Mouse (Mus musculus) midbrain, embryonic 11.5 days (tissue): ENCODE results near the gene Cnksr1. TPM values are rescaled to one million over a fixed set of nuclear protein-coding genes. Genes with fewer than 3 reads are reported as not detected.

Source experiments
- ATAC-seq: fragments of 200-750 bp; cut with Nextera tagmentation; 2 replicates; pipeline ENCODE4 v1.8.0; 2017; ENCODE audit warnings: moderate TSS enrichment, moderate library complexity; ENCODE audit not compliant: low FRiP score
- DNase-seq: peaks from one replicate; pipeline ENCODE4 v3.0.0; 2015; ENCODE audit warnings: low spot score; ENCODE audit errors: missing footprints
- H3K27ac ChIP-seq: fragments of 300-500 bp; sonication (generic); 2 replicates; pipeline ENCODE4 v1.5.1; 2014; ENCODE audit warnings: low read depth, low read length
- H3K27me3 ChIP-seq: fragments of 300-500 bp; sonication (generic); 2 replicates; pipeline ENCODE4 v1.6.1; 2014; ENCODE audit warnings: mild to moderate bottlenecking, low read length, moderate library complexity, mixed read lengths; ENCODE audit not compliant: control insufficient read depth, insufficient read depth
- H3K36me3 ChIP-seq: fragments of 300-500 bp; sonication (generic); 2 replicates; pipeline ENCODE4 v1.6.1; 2014; ENCODE audit warnings: mild to moderate bottlenecking, low read length, moderate library complexity, mixed read lengths; ENCODE audit not compliant: control insufficient read depth, insufficient read depth
- H3K4me1 ChIP-seq: fragments of 300-500 bp; sonication (generic); 2 replicates; pipeline ENCODE4 v1.6.1; 2014; ENCODE audit warnings: low read length; ENCODE audit not compliant: control insufficient read depth, insufficient read depth
- H3K4me2 ChIP-seq: fragments of 300-500 bp; sonication (generic); 2 replicates; pipeline ENCODE4 v1.6.1; 2014; ENCODE audit warnings: mild to moderate bottlenecking, moderate library complexity
- H3K4me3 ChIP-seq: fragments of 300-500 bp; sonication (generic); 2 replicates; pipeline ENCODE4 v1.5.1; 2014; ENCODE audit warnings: low read depth, low read length
- H3K9ac ChIP-seq: fragments of 300-500 bp; sonication (generic); 2 replicates; pipeline ENCODE4 v1.6.1; 2014; ENCODE audit warnings: low read length
- H3K9me3 ChIP-seq: fragments of 300-500 bp; sonication (generic); 2 replicates; pipeline ENCODE4 v1.6.1; 2016; ENCODE audit warnings: low read length; ENCODE audit not compliant: control insufficient read depth
- WGBS: fragments of 180-500 bp; shearing (Covaris S2); extraction: QIAGEN DNeasy Blood & Tissue Kit; methylation state at CpG from one replicate; pipeline ENCODE4 v1.1.7; 2014; 5-methylcytosine and 5-hydroxymethylcytosine counted together
- polyA plus RNA-seq: library from polyadenylated mRNA; unstranded; fragments of >200 nt; fragmentation: Nextera tagmentation; extraction: Ambion mirVana; gene quantifications from 2 replicates; pipeline ENCODE4 v1.2.1, GENCODE M21; 2014

The Cnksr1 gene
- polyA plus RNA-seq, 1 experiment from 2014 or later: 0.05 TPM

DNA sequence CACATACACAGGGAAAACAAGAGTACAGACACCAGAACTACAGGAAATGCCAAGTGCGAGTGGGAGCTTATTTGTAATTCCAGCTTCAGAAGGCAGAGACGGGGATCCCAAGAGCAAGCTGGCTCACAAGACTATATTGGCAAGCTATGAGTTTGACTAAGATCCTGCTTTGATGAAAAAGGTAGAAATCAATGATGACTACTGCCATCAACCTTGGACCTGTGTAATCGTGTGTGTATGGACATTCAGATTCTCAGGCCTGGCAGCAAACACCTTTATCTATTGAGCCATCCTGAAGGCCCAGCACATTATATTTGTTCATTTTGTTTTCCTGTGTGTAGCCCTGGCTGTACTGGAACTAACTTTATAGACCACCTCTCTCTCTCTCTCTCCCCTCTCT, 54.5 kb downstream of the Cnksr1 start:
- H3K9ac ChIP-seq: no peak overlapping the region
- WGBS: 87% methylated on average over 3 of the region's 3 CpGs
- peaks cover 6% of the 10 kb centered on the region; the same call in 1 of the 2 replicates for H3K4me1 ChIP-seq
- H3K27ac ChIP-seq: no peak overlapping the region
- DNase-seq (no peak), ATAC-seq (no peak)
- H3K4me3 ChIP-seq: no peak overlapping the region
- no peaks in the 10 kb centered on the region for H3K27me3 ChIP-seq
- H3K4me2 ChIP-seq: no peak overlapping the region
- H3K36me3 ChIP-seq: no peaks in the 10 kb centered on the region
- no peaks in the 10 kb centered on the region for H3K9me3 ChIP-seq

DNA sequence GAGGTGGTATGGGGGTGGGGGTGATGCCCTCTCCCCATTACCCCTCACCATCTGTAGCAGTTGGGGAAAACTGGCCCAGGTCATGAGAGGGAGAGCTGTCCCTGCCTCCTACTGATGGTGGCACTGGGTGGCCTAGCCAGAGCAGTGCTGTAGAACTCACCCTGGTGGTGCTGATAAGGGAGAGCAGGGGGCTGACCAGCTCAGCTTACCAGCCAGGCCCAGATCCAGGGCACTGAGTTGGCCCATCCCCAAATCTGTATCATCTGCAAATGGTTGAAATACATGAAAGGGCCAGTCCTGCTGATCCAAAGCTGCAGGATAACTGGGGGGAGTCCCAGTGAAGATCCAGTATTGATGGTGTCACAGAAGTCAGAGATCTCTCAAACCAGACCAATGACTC, 56.4 kb downstream of the Cnksr1 start:
- DNase-seq (no peak), ATAC-seq (no peak)
- no peak overlapping the region for H3K27ac ChIP-seq
- H3K9ac ChIP-seq: no peak overlapping the region
- H3K36me3 ChIP-seq: no peaks in the 10 kb centered on the region
- H3K4me3 ChIP-seq: no peak overlapping the region
- no peaks in the 10 kb centered on the region for H3K9me3 ChIP-seq
- H3K4me2 ChIP-seq: no peak overlapping the region
- H3K4me1 ChIP-seq: peaks cover 6% of the 10 kb centered on the region; the same call in 1 of the 2 replicates
- H3K27me3 ChIP-seq: no peaks in the 10 kb centered on the region

DNA sequence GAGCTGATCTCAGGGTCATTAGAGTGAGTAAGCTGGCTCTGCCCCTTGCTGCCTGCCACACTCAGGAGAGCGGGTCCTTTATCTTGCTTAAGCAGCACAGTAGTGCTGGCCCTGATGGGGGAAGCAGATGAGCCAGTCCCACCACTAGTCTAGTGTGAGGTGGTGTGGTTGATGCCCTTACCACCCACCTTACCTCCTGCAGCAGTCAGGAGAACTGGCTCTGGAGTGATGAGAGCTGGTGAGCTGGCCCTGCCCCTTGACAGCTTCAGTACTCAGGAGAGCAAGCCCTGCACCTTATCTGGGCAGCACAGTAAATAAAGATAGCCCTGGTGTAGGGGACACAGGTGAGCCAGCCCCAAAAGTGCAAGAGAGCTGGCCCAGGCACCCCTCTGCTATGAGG, 57.1 kb downstream of the Cnksr1 start:
- Histone ChIP-seq H3K4me3 (no peak overlapping the region), H3K4me2 (no peak overlapping the region), H3K4me1 (peaks cover 6% of the 10 kb centered on the region; the same call in 1 of the 2 replicates), H3K36me3 (no peaks in the 10 kb centered on the region), H3K9ac (no peak overlapping the region), H3K27me3 (no peaks in the 10 kb centered on the region), H3K27ac (no peak overlapping the region), H3K9me3 (no peaks in the 10 kb centered on the region)
- DNase-seq: no peak
- 100% methylated on average over 1 of the region's 1 CpGs for WGBS
- no peak for ATAC-seq

Other genes starting within 250 kb of the Cnksr1 start
- gene Dhdds, start 237.5 kb downstream of the Cnksr1 start, polyA plus RNA-seq: 38.9 and 42.4 TPM in 2 replicates
- gene Lin28a, start 219.6 kb downstream of the Cnksr1 start, polyA plus RNA-seq: 4.7 and 5.6 TPM in 2 replicates
- gene Zfp683, start 184.6 kb downstream of the Cnksr1 start, polyA plus RNA-seq: not detected in 2 replicates
- gene Crybg2, start 177.6 kb downstream of the Cnksr1 start, polyA plus RNA-seq: 0.89 and 0.98 TPM in 2 replicates
- 4.3 and 4.7 TPM in 2 replicates for gene Cd52, start 143.3 kb downstream of the Cnksr1 start, polyA plus RNA-seq
- 3.0 and 4.7 TPM in 2 replicates for gene Ubxn11, start 135.8 kb downstream of the Cnksr1 start, polyA plus RNA-seq
- 308 and 312 TPM in 2 replicates for gene Sh3bgrl3, start 109.6 kb downstream of the Cnksr1 start, polyA plus RNA-seq
- gene Cep85, start 51.3 kb downstream of the Cnksr1 start, polyA plus RNA-seq: 26.6 and 27.1 TPM in 2 replicates
- not detected in 2 replicates for gene Gm7534, start 35.4 kb downstream of the Cnksr1 start, polyA plus RNA-seq
- not detected in 2 replicates for gene Catsper4, start 11.0 kb downstream of the Cnksr1 start, polyA plus RNA-seq
- gene E130218I03Rik, start 5.3 kb upstream of the Cnksr1 start, polyA plus RNA-seq: 0.37 TPM in 1 of 2 replicates, not detected in the other
- 16.8 and 17.0 TPM in 2 replicates for gene Zfp593, start 7.2 kb upstream of the Cnksr1 start, polyA plus RNA-seq
- 0.22 TPM in 1 of 2 replicates, not detected in the other for gene Gm30191, start 8.5 kb upstream of the Cnksr1 start, polyA plus RNA-seq
- gene Grrp1, start 15.7 kb upstream of the Cnksr1 start, polyA plus RNA-seq: 4.2 and 5.1 TPM in 2 replicates
- 24.5 and 28.8 TPM in 2 replicates for gene Pdik1l, start 49.5 kb upstream of the Cnksr1 start, polyA plus RNA-seq
- gene Trim63, start 76.7 kb upstream of the Cnksr1 start, polyA plus RNA-seq: 0.11 TPM in 1 of 2 replicates, not detected in the other
- not detected in 2 replicates for gene Slc30a2, start 104.8 kb upstream of the Cnksr1 start, polyA plus RNA-seq
- 0.06 and 0.11 TPM in 2 replicates for gene Extl1, start 145.5 kb upstream of the Cnksr1 start, polyA plus RNA-seq
- 8.8 and 10.0 TPM in 2 replicates for gene Pafah2, start 157.9 kb upstream of the Cnksr1 start, polyA plus RNA-seq
- 4,454 and 4,703 TPM in 2 replicates for gene Stmn1, start 229.9 kb upstream of the Cnksr1 start, polyA plus RNA-seq